Mouse (Mus musculus) mouse embryonic stem cell (cell line): ENCODE data around the gene Gm49403.

Experiments used
- in situ Hi-C, 2 experiments: fragments of 300-500 bp; cut with MboI; formaldehyde crosslinking; loops; 1 replicate in 1 of 2; 3 replicates in 1 of 2; pipeline ENCODE4 v1.14.3; 2019 to 2020; ENCODE audit warnings: low sequenced_read_pairs in 2 of 2, low pct_unique_long_range_greater_than_20kb in 1 of 2, mixed read lengths in 1 of 2; ENCODE audit not compliant: unreplicated experiment in 1 of 2

Gm49403 gene

GRCm38 (mm10) chr19:8930117-8930516 lies 46.4 kb downstream of the Gm49403 start:
- in situ Hi-C loops: loop anchor here in 1 of 2 experiments (25.0 kb wide), 1 partner anchor 1682 kb away; the partner anchor contains the start of genes Ddb1 and Tkfc

- in situ Hi-C loops: loop anchor here in 1 of 2 experiments (25.0 kb wide), 1 partner anchor 1682 kb away; the partner anchor contains the start of genes Ddb1 and Tkfc
Observed at GRCm38 (mm10) chr19:8930771-8931170, 47.0 kb downstream of the Gm49403 start.

GRCm38 (mm10) chr19:8936736-8937135 lies 53.0 kb downstream of the Gm49403 start:
- in situ Hi-C loops: loop anchor here in 1 of 2 experiments (25.0 kb wide), 1 partner anchor 1676 kb away; the partner anchor contains the start of genes Ddb1 and Tkfc
